Mouse (Mus musculus): ENCODE data around the gene 1700001C19Rik. TPM values are rescaled to one million over a fixed set of nuclear protein-coding genes. Genes with fewer than 3 reads are reported as not detected.
A peak's percentile ranks its signal among the peaks of the same experiment; 100 is the strongest.

The 1700001C19Rik gene
- polyA plus RNA-seq, 1 experiment = 0.26 TPM

DNA sequence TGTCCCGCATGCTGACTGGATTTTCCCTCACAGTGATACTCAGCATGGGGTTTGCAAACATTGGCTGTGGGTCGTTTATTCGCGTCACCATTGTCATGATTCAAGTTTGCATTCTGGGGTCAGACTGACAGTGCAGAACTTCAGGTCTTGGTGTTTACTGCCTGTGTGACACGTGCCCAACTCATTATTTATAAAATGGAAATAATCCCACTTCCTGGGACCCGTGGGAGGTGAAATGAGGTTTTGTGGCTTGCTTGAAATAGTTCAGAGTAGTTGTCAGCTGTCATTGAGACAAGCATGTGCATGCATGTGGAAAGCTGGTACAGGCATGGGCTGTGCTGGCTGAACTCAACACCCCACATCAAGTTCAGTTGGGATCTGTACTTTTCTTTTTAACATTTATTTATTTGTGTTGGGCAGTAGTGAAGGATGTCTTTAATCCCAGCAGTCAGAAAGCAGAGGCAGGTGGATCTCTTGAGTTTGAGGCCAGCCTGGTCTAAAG lies 60.3 kb downstream of the 1700001C19Rik start:
- DNase-seq (ENCODE audit: low spot score) = no peak

DNA sequence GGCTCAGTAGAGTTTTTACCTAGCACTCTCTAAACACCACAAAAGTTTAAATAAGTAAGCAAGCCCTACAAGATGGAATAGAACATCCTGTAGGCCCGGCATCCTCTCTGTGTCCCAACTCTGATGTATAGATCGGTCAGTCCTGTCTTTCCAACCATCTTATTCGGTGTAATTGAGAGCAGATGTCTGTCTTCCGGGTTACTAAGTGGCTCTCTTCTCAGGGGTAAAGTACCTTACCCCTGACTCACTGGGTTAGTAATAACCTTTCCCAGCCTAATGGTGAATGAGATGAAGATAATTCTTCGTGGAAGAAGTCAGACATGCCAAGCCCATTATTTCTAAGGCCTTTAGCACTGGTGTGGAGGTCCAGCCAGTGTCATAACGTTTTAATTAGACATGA lies 63.2 kb downstream of the 1700001C19Rik start:
- DNase-seq (ENCODE audit: low spot score) = no peak

DNA sequence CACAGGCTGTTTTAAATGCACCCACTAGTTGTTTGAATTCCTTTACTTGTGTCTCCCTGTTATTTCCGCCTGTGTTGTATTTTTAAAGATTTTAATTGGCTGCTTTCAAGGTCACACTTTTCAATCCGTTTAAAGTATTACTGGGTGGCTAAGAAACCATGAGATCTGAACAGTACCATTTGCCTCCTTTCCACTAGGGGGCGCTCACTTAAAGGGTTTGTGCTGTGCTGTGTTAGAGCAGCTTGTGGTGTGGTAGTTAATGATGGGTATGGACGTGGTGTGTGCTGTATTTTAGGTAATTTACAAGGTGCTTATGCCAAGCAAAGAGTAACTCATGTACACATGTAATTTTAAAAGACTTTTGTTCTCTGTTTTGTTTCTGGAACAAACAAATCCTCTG lies 65.7 kb downstream of the 1700001C19Rik start:
- DNase-seq (ENCODE audit: low spot score) = no peak

DNA sequence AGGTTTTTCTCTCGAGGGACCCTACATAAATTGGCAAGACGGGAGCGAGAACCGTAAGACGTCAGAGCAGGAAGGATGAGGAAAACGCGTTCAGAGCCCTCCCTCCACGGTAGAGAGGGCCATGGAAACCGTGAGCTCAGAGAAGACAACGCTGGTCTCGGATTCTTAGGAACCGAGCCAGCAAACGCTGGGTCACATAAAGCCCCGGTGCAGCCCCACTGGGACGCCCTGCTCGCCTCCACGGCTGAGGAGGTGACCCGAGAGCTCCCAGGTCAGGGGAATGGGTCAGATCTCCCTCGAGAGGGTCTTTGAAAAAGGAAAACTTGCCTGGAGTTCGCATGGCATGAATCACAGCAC lies 68.1 kb downstream of the 1700001C19Rik start:
- no peak for DNase-seq (ENCODE audit: low spot score)

DNA sequence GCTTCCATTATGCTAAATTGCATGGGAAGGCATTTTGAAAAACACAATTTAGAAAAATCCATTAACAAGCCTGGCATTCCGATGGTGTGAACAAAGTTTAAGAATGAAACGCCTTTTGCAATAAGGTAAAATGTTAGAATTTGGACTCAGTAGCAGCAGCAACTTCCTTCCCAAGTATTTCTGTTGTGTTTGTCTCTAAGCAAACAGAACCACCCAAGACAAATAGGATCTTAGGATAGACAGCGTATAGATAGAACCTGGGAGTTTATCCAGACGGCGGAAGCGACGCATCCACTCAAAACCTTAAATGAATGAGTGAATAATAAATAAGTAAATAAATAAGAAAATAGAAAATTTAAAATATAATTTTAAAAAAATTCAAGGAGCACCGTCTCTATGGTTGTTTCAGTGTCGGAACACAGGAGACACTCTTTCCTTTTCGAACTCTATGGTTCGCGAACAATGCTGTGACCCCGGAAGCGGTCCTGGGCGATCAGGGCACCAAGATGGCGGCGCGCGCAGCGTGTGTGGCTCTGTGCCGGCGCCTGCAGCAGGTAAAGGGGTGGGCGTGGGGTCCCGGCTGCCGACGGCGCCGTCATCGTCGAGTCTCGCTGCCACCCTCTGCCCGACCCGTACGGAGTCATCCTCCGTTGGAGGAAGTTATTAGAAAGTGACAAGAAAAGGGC lies 68.6 kb downstream of the 1700001C19Rik start, which contains the start of gene Mrps10:
TSS of gene Mrps10 (plus strand) at position 487 of the 686 bp plus-strand sequence.
- DNase-seq (ENCODE audit: low spot score) = peak; percentile 63

Other genes with a start within 250 kb of the 1700001C19Rik start
- 32.1 and 34.4 TPM in 2 replicates for gene Mrps10, start 68.5 kb downstream of the 1700001C19Rik start, polyA plus RNA-seq (2012; rRNA removed)
- 5.2 and 5.5 TPM in 2 replicates for gene Guca1b, start 52.0 kb downstream of the 1700001C19Rik start, polyA plus RNA-seq (2012; rRNA removed)
- gene Guca1a, start 36.8 kb downstream of the 1700001C19Rik start, polyA plus RNA-seq (2012; rRNA removed) = 4.5 and 5.4 TPM in 2 replicates
- 9.4 and 14.9 TPM in 2 replicates for gene AI661453, start 761 bp downstream of the 1700001C19Rik start, polyA plus RNA-seq (2012; rRNA removed)
- 29.5 and 33.2 TPM in 2 replicates for gene Taf8, start 64.9 kb upstream of the 1700001C19Rik start, polyA plus RNA-seq (2012; rRNA removed)
- gene Ccnd3, start 67.7 kb upstream of the 1700001C19Rik start, polyA plus RNA-seq (2012; rRNA removed) = 110 and 134 TPM in 2 replicates
- gene Bysl, start 174.1 kb upstream of the 1700001C19Rik start, polyA plus RNA-seq (2012; rRNA removed) = 15.3 and 15.5 TPM in 2 replicates
- 33.7 and 48.5 TPM in 2 replicates for gene Med20, start 174.2 kb upstream of the 1700001C19Rik start, polyA plus RNA-seq (2012; rRNA removed)
- 0.76 and 0.96 TPM in 2 replicates for gene Gm20517, start 174.2 kb upstream of the 1700001C19Rik start, polyA plus RNA-seq (2012; rRNA removed)
- 6.5 and 7.6 TPM in 2 replicates for gene Usp49, start 193.3 kb upstream of the 1700001C19Rik start, polyA plus RNA-seq (2012; rRNA removed)